Mouse (Mus musculus) thymus, adult 2 months (tissue): ENCODE data around the gene Gatc.

Experiments used
- CTCF ChIP-seq: fragments of 200-500 bp; IDR thresholded peaks from 2 replicates; pipeline ENCODE4 v1.5.1; 2012; ENCODE audit warnings: mild to moderate bottlenecking, control low read depth, low read length, moderate library complexity, borderline replicate concordance; ENCODE audit not compliant: control insufficient read depth, poor library complexity, insufficient read depth; ENCODE audit errors: extremely low read depth
- POLR2A ChIP-seq: fragments of 200-500 bp; IDR thresholded peaks from 2 replicates; pipeline ENCODE4 v1.6.1; 2012; ENCODE audit warnings: mild to moderate bottlenecking, low read length, control low read depth, moderate library complexity; ENCODE audit not compliant: control insufficient read depth, poor library complexity, insufficient read depth; ENCODE audit errors: extremely low read depth

DNA sequence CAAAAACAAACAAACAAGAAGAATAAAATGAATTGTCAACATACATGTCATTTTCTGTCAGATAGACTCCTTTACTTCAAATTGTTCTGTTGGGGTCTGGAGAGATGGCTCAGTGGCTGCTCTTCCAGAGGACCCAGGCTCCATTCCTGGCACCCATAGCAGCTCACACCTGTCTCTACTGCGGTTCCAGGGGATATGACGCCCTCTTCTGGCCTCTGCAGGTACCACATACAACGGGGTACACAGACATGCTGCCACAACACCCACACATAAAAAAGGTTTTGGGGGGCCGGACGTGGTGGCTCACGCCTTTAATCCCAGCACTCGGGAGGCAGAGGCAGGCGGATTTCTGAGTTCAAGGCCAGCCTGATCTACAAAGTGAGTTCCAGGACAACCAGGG, 46.8 kb downstream of the Gatc start:
- TF ChIP-seq POLR2A (no peak), CTCF (no peak)
